Mouse (Mus musculus): ENCODE measurements around the gene Olfr749. TPM values are rescaled to one million over a fixed set of nuclear protein-coding genes. Genes with fewer than 3 reads are reported as not detected.

Olfr749 gene
- total and polyA plus RNA-seq, 2 experiments = not detected

- Histone ChIP-seq H3K79me2 (ENCODE audit: control insufficient read depth, insufficient read depth, low read length) (no peaks in the 10 kb centered on the region), H3K4me1 (ENCODE audit: control insufficient read depth, insufficient read depth, low read length) (no peaks in the 10 kb centered on the region), H3K27me3 (ENCODE audit: control insufficient read depth, insufficient read depth, low read length) (no peaks in the 10 kb centered on the region), H3K4me3 (ENCODE audit: insufficient read depth, low read depth, low read length) (no peak within 1 kb of the TSS), H3K36me3 (ENCODE audit: control insufficient read depth, insufficient read depth, low read length) (no peaks in the 10 kb centered on the region), H3K9ac (ENCODE audit: low read depth, low read length) (no peak within 1 kb of the TSS), H3K27ac (replicated peaks; ENCODE audit: insufficient read depth, low read depth, low read length) (no peak within 1 kb of the TSS)
- no peak for DNase-seq (ENCODE audit: extremely low read depth, low read depth, low spot score)
- WGBS = 52% methylated on average over 1 of the region's 1 CpGs
- TF ChIP-seq CTCF (IDR thresholded peaks at IDR 0.05; ENCODE audit: low read depth, low read length) (no peak), POLR2A (IDR thresholded peaks at IDR 0.05; ENCODE audit: extremely low read depth, insufficient read depth, low read length) (no peak)
Measured at GRCm38 (mm10) chr14:50707073-50707472, 37.8 kb downstream of the Olfr749 start, which contains the start of gene Olfr748. Gene Olfr748, plus strand, starts transcription at chr14:50707373.

- no peaks in the 10 kb centered on the region for H3K79me2 ChIP-seq (ENCODE audit: control insufficient read depth, insufficient read depth, low read length)
- TF ChIP-seq POLR2A (IDR thresholded peaks at IDR 0.05; ENCODE audit: extremely low read depth, insufficient read depth, low read length) (no peak), CTCF (IDR thresholded peaks at IDR 0.05; ENCODE audit: low read depth, low read length) (no peak)
- H3K27me3 ChIP-seq (ENCODE audit: control insufficient read depth, insufficient read depth, low read length) = no peaks in the 10 kb centered on the region
- DNase-seq (ENCODE audit: extremely low read depth, low read depth, low spot score) = no peak
- H3K36me3 ChIP-seq (ENCODE audit: control insufficient read depth, insufficient read depth, low read length) = no peaks in the 10 kb centered on the region
- H3K4me3 ChIP-seq (ENCODE audit: insufficient read depth, low read depth, low read length) = no peak within 1 kb of the TSS
- no peak within 1 kb of the TSS for H3K9ac ChIP-seq (ENCODE audit: low read depth, low read length)
- 87% methylated on average over 3 of the region's 3 CpGs for WGBS
- H3K4me1 ChIP-seq (ENCODE audit: control insufficient read depth, insufficient read depth, low read length) = no peaks in the 10 kb centered on the region
- no peak within 1 kb of the TSS for H3K27ac ChIP-seq (replicated peaks; ENCODE audit: insufficient read depth, low read depth, low read length)
Measured at GRCm38 (mm10) chr14:50693106-50693505, 51.8 kb downstream of the Olfr749 start, which contains the start of gene Olfr747. Gene Olfr747, minus strand, starts transcription at chr14:50693206.

Other genes starting within 250 kb of the Olfr749 start
- gene Olfr742, start 241.5 kb downstream of the Olfr749 start, total RNA-seq (2014; rRNA removed) = not detected in 2 replicates
- not detected in 2 replicates for gene Olfr742, start 241.5 kb downstream of the Olfr749 start, polyA plus RNA-seq (2012; rRNA removed)
- gene Olfr743, start 223.3 kb downstream of the Olfr749 start, total RNA-seq (2014; rRNA removed) = not detected in 2 replicates
- gene Olfr743, start 223.3 kb downstream of the Olfr749 start, polyA plus RNA-seq (2012; rRNA removed) = not detected in 2 replicates
- gene Olfr744, start 130.2 kb downstream of the Olfr749 start, total RNA-seq (2014; rRNA removed) = not detected in 2 replicates
- gene Olfr744, start 130.2 kb downstream of the Olfr749 start, polyA plus RNA-seq (2012; rRNA removed) = not detected in 2 replicates
- gene Olfr745, start 105.7 kb downstream of the Olfr749 start, total RNA-seq (2014; rRNA removed) = not detected in 2 replicates
- gene Olfr745, start 105.7 kb downstream of the Olfr749 start, polyA plus RNA-seq (2012; rRNA removed) = not detected in 2 replicates
- gene Olfr746, start 98.0 kb downstream of the Olfr749 start, total RNA-seq (2014; rRNA removed) = not detected in 2 replicates
- gene Olfr746, start 98.0 kb downstream of the Olfr749 start, polyA plus RNA-seq (2012; rRNA removed) = not detected in 2 replicates
- not detected in 2 replicates for gene Olfr747, start 51.9 kb downstream of the Olfr749 start, total RNA-seq (2014; rRNA removed)
- gene Olfr747, start 51.9 kb downstream of the Olfr749 start, polyA plus RNA-seq (2012; rRNA removed) = not detected in 2 replicates
- gene Olfr748, start 37.7 kb downstream of the Olfr749 start, total RNA-seq (2014; rRNA removed) = not detected in 2 replicates
- gene Olfr748, start 37.7 kb downstream of the Olfr749 start, polyA plus RNA-seq (2012; rRNA removed) = not detected in 2 replicates
- gene Ttc5, start 40.4 kb upstream of the Olfr749 start, total RNA-seq (2014; rRNA removed) = 10.3 and 12.5 TPM in 2 replicates
- 7.1 and 8.2 TPM in 2 replicates for gene Ttc5, start 40.4 kb upstream of the Olfr749 start, polyA plus RNA-seq (2012; rRNA removed)
- gene Ccnb1ip1, start 62.6 kb upstream of the Olfr749 start, total RNA-seq (2014; rRNA removed) = 0.92 TPM in 1 of 2 replicates, not detected in the other
- gene Ccnb1ip1, start 62.6 kb upstream of the Olfr749 start, polyA plus RNA-seq (2012; rRNA removed) = not detected in 2 replicates
- gene Parp2, start 62.7 kb upstream of the Olfr749 start, total RNA-seq (2014; rRNA removed) = 11.0 and 11.5 TPM in 2 replicates
- 4.8 and 6.2 TPM in 2 replicates for gene Parp2, start 62.7 kb upstream of the Olfr749 start, polyA plus RNA-seq (2012; rRNA removed)
- gene Tep1, start 125.5 kb upstream of the Olfr749 start, total RNA-seq (2014; rRNA removed) = 9.0 and 14.2 TPM in 2 replicates
- 9.9 and 13.1 TPM in 2 replicates for gene Tep1, start 125.5 kb upstream of the Olfr749 start, polyA plus RNA-seq (2012; rRNA removed)
- gene Klhl33, start 152.4 kb upstream of the Olfr749 start, total RNA-seq (2014; rRNA removed) = 0.07 and 0.09 TPM in 2 replicates
- gene Klhl33, start 152.4 kb upstream of the Olfr749 start, polyA plus RNA-seq (2012; rRNA removed) = 0.05 TPM in 1 of 2 replicates, not detected in the other
- 69.2 and 85.0 TPM in 2 replicates for gene Osgep, start 179.8 kb upstream of the Olfr749 start, total RNA-seq (2014; rRNA removed)
- gene Osgep, start 179.8 kb upstream of the Olfr749 start, polyA plus RNA-seq (2012; rRNA removed) = 41.5 and 50.1 TPM in 2 replicates
- gene Apex1, start 179.9 kb upstream of the Olfr749 start, total RNA-seq (2014; rRNA removed) = 27.8 and 33.6 TPM in 2 replicates
- gene Apex1, start 179.9 kb upstream of the Olfr749 start, polyA plus RNA-seq (2012; rRNA removed) = 27.1 and 28.4 TPM in 2 replicates
- gene Pip4p1, start 185.8 kb upstream of the Olfr749 start, total RNA-seq (2014; rRNA removed) = 11.9 and 18.7 TPM in 2 replicates
- gene Pip4p1, start 185.8 kb upstream of the Olfr749 start, polyA plus RNA-seq (2012; rRNA removed) = 40.5 and 43.6 TPM in 2 replicates
- 102 and 111 TPM in 2 replicates for gene Pnp, start 186.0 kb upstream of the Olfr749 start, total RNA-seq (2014; rRNA removed)
- gene Pnp, start 186.0 kb upstream of the Olfr749 start, polyA plus RNA-seq (2012; rRNA removed) = 83.1 and 97.7 TPM in 2 replicates
- gene Gm49342, start 199.4 kb upstream of the Olfr749 start, total RNA-seq (2014; rRNA removed) = 51.7 and 94.7 TPM in 2 replicates
- gene Gm49342, start 199.4 kb upstream of the Olfr749 start, polyA plus RNA-seq (2012; rRNA removed) = 45.7 and 80.3 TPM in 2 replicates
- 0.81 and 1.1 TPM in 2 replicates for gene Pnp2, start 210.9 kb upstream of the Olfr749 start, total RNA-seq (2014; rRNA removed)
- 0.16 TPM in 1 of 2 replicates, not detected in the other for gene Pnp2, start 210.9 kb upstream of the Olfr749 start, polyA plus RNA-seq (2012; rRNA removed)

All from liver, adult 2 months (tissue).